Mouse (Mus musculus) neural tube, embryonic 14.5 days (tissue): ENCODE data around the gene Nfix. TPM values are rescaled to one million over a fixed set of nuclear protein-coding genes. Genes with fewer than 3 reads are reported as not detected.

Experiments used
- ATAC-seq: fragments of 200-750 bp; cut with Nextera tagmentation; 2 replicates; pipeline ENCODE4 v1.8.0; 2017; ENCODE audit warnings: low read depth, mild to moderate bottlenecking, moderate TSS enrichment, moderate library complexity
- H3K27ac ChIP-seq: fragments of 300-500 bp; sonication (generic); 2 replicates; pipeline ENCODE4 v1.5.1; 2014; ENCODE audit warnings: low read depth, mild to moderate bottlenecking, control low read depth, low read length, moderate library complexity, mixed read lengths
- H3K27me3 ChIP-seq: fragments of 300-500 bp; sonication (generic); 2 replicates; pipeline ENCODE4 v1.6.1; 2014; ENCODE audit warnings: low read length; ENCODE audit not compliant: control insufficient read depth, insufficient read depth
- H3K36me3 ChIP-seq: fragments of 300-500 bp; sonication (generic); 2 replicates; pipeline ENCODE4 v1.6.1; 2014; ENCODE audit warnings: low read length, mixed read lengths; ENCODE audit not compliant: control insufficient read depth, insufficient read depth
- H3K4me1 ChIP-seq: fragments of 300-500 bp; sonication (generic); 2 replicates; pipeline ENCODE4 v1.6.1; 2014; ENCODE audit warnings: low read length; ENCODE audit not compliant: control insufficient read depth, insufficient read depth
- H3K4me2 ChIP-seq: fragments of 300-500 bp; sonication (generic); 2 replicates; pipeline ENCODE4 v1.6.1; 2014; ENCODE audit warnings: mild to moderate bottlenecking, low read depth, low read length, control low read depth
- H3K4me3 ChIP-seq: fragments of 300-500 bp; sonication (generic); 2 replicates; pipeline ENCODE4 v1.5.1; 2014; ENCODE audit warnings: low read depth, low read length, control low read depth, mixed read lengths
- H3K9ac ChIP-seq: fragments of 300-500 bp; sonication (generic); replicated peaks from 2 replicates; pipeline ENCODE4 v1.6.1; 2014; ENCODE audit warnings: low read depth, mild to moderate bottlenecking, control low read depth, low read length, mixed read lengths
- H3K9me3 ChIP-seq: fragments of 300-500 bp; sonication (generic); 2 replicates; pipeline ENCODE4 v1.6.1; 2016; ENCODE audit warnings: low read length; ENCODE audit not compliant: control insufficient read depth
- WGBS: fragments of 180-500 bp; shearing (Covaris S2); extraction: QIAGEN DNeasy Blood & Tissue Kit; methylation state at CpG from one replicate; pipeline ENCODE4 v1.1.7; 2014; 5-methylcytosine and 5-hydroxymethylcytosine counted together
- polyA plus RNA-seq: library from polyadenylated mRNA; unstranded; fragments of >200 nt; fragmentation: Nextera tagmentation; extraction: Ambion mirVana; gene quantifications from 2 replicates; pipeline ENCODE4 v1.2.1, GENCODE M21; 2014

Gene Nfix
- polyA plus RNA-seq, 1 experiment from 2014 or later, result 91.5 TPM

- peaks cover 28% of the 10 kb centered on the region for H3K27me3 ChIP-seq
- peaks cover 21% of the 10 kb centered on the region; the same call in 1 of the 2 replicates for H3K4me1 ChIP-seq
- 2% methylated on average over 10 of the region's 10 CpGs for WGBS
Observed at GRCm38 (mm10) chr8:84774473-84774911, 25.7 kb downstream of the Nfix start.

GRCm38 (mm10) chr8:84773833-84774232 is 26.3 kb downstream of the Nfix start:
- Histone ChIP-seq H3K9ac (no peak overlapping the region; the same call in 1 of the 2 replicates), H3K27me3 (peaks cover 30% of the 10 kb centered on the region)

More at GRCm38 (mm10) chr8:84774473-84774911, 25.7 kb downstream of the Nfix start:
- H3K9ac ChIP-seq, result 0 out of 2 replicates have a peak overlapping the region, but pooled peaks have one; percentile 3
- H3K4me2 ChIP-seq, result no peak overlapping the region; the same call in 1 of the 2 replicates
- H3K9me3 ChIP-seq, result no peaks in the 10 kb centered on the region
- ATAC-seq, result peak; percentile 61; the same call in 1 of the 2 replicates
- no peak overlapping the region for H3K4me3 ChIP-seq
- H3K36me3 ChIP-seq, result no peaks in the 10 kb centered on the region
- peak overlapping the region; percentile 90 for H3K27ac ChIP-seq

GRCm38 (mm10) chr8:84773304-84773703 is 26.8 kb downstream of the Nfix start:
- no peaks in the 10 kb centered on the region for H3K9me3 ChIP-seq
- H3K27me3 ChIP-seq, result peaks cover 32% of the 10 kb centered on the region
- H3K27ac ChIP-seq, result peak overlapping the region; percentile 90
- H3K4me3 ChIP-seq, result peak overlapping the region; percentile 19
- no peak overlapping the region; the same call in 1 of the 2 replicates for H3K9ac ChIP-seq
- H3K36me3 ChIP-seq, result no peaks in the 10 kb centered on the region
- no peak for ATAC-seq
- peaks cover 13% of the 10 kb centered on the region; the same call in 1 of the 2 replicates for H3K4me1 ChIP-seq
- 2% methylated on average over 9 of the region's 9 CpGs for WGBS
- peak overlapping the region; percentile 47 for H3K4me2 ChIP-seq

More at GRCm38 (mm10) chr8:84773833-84774232, 26.3 kb downstream of the Nfix start:
- Histone ChIP-seq H3K36me3 (no peaks in the 10 kb centered on the region), H3K27ac (peak overlapping the region; percentile 90), H3K4me2 (peak overlapping the region; percentile 47), H3K9me3 (no peaks in the 10 kb centered on the region), H3K4me1 (peaks cover 17% of the 10 kb centered on the region; the same call in 1 of the 2 replicates), H3K4me3 (peak overlapping the region; percentile 19)
- WGBS, result 1% methylated on average over 19 of the region's 19 CpGs
- peak; percentile 85 for ATAC-seq

GRCm38 (mm10) chr8:84772628-84773027 is 27.5 kb downstream of the Nfix start:
- WGBS, result 10% methylated on average over 3 of the region's 3 CpGs
- Histone ChIP-seq H3K27ac (peak overlapping the region; percentile 31), H3K36me3 (no peaks in the 10 kb centered on the region), H3K9me3 (no peaks in the 10 kb centered on the region), H3K9ac (no peak overlapping the region; the same call in 1 of the 2 replicates), H3K4me1 (peaks cover 11% of the 10 kb centered on the region; the same call in 1 of the 2 replicates), H3K4me3 (peak overlapping the region; percentile 19; the same call in 1 of the 2 replicates), H3K27me3 (peaks cover 28% of the 10 kb centered on the region), H3K4me2 (peak overlapping the region; percentile 47)
- no peak for ATAC-seq

GRCm38 (mm10) chr8:84771941-84772378 is 28.2 kb downstream of the Nfix start:
- H3K9me3 ChIP-seq, result no peaks in the 10 kb centered on the region

GRCm38 (mm10) chr8:84771000-84771687 is 29.0 kb downstream of the Nfix start:
- H3K9me3 ChIP-seq, result no peaks in the 10 kb centered on the region
- H3K4me1 ChIP-seq, result peaks cover 17% of the 10 kb centered on the region; the same call in 1 of the 2 replicates
- WGBS, result 25% methylated on average over 5 of the region's 5 CpGs
- H3K4me3 ChIP-seq, result peak overlapping the region; percentile 27
- 0 out of 2 replicates have a peak overlapping the region, but pooled peaks have one; percentile 28 for H3K9ac ChIP-seq
- no peaks in the 10 kb centered on the region for H3K36me3 ChIP-seq
- H3K4me2 ChIP-seq, result peak overlapping the region; percentile 47
- ATAC-seq, result no peak
- H3K27me3 ChIP-seq, result peaks cover 22% of the 10 kb centered on the region
- peak overlapping the region; percentile 48 for H3K27ac ChIP-seq

More at GRCm38 (mm10) chr8:84771941-84772378, 28.2 kb downstream of the Nfix start:
- Histone ChIP-seq H3K36me3 (no peaks in the 10 kb centered on the region), H3K4me3 (peak overlapping the region; percentile 27), H3K9ac (peak overlapping the region; percentile 28; the same call in 1 of the 2 replicates), H3K27me3 (peaks cover 21% of the 10 kb centered on the region), H3K4me2 (peak overlapping the region; percentile 47), H3K4me1 (peaks cover 11% of the 10 kb centered on the region; the same call in 1 of the 2 replicates), H3K27ac (peak overlapping the region; percentile 48)
- ATAC-seq, result no peak
- WGBS, result 5% methylated on average over 32 of the region's 34 CpGs

- Histone ChIP-seq H3K27ac (no peak overlapping the region), H3K27me3 (peaks cover 20% of the 10 kb centered on the region)
- WGBS, result 30% methylated on average over 12 of the region's 12 CpGs
Observed at GRCm38 (mm10) chr8:84770100-84770953, 29.8 kb downstream of the Nfix start.

GRCm38 (mm10) chr8:84769324-84769723 is 30.8 kb downstream of the Nfix start:
- ATAC-seq, result no peak
- Histone ChIP-seq H3K27me3 (peaks cover 20% of the 10 kb centered on the region), H3K4me3 (peak overlapping the region; percentile 10; the same call in 1 of the 2 replicates), H3K9ac (0 out of 2 replicates have a peak overlapping the region, but pooled peaks have one; percentile 7), H3K9me3 (no peaks in the 10 kb centered on the region), H3K27ac (no peak overlapping the region), H3K4me1 (peaks cover 23% of the 10 kb centered on the region), H3K36me3 (no peaks in the 10 kb centered on the region), H3K4me2 (peak overlapping the region; percentile 47)
- 70% methylated on average over 8 of the region's 8 CpGs for WGBS

More at GRCm38 (mm10) chr8:84770100-84770953, 29.8 kb downstream of the Nfix start:
- no peak for ATAC-seq
- Histone ChIP-seq H3K4me2 (peak overlapping the region; percentile 47), H3K4me3 (peak overlapping the region; percentile 27), H3K9ac (0 out of 2 replicates have a peak overlapping the region, but pooled peaks have one; percentile 16), H3K9me3 (no peaks in the 10 kb centered on the region), H3K4me1 (peaks cover 21% of the 10 kb centered on the region; the same call in 1 of the 2 replicates), H3K36me3 (no peaks in the 10 kb centered on the region)
